Mouse (Mus musculus): Measurements from ENCODE around the gene Nrp2. TPM values are rescaled to one million over a fixed set of nuclear protein-coding genes. Genes with fewer than 3 reads are reported as not detected.
A peak's percentile ranks its signal among the peaks of the same experiment; 100 is the strongest.

Nrp2 gene
- polyA plus RNA-seq, 1 experiment from 2014 or later, result 43.8 TPM

DNA sequence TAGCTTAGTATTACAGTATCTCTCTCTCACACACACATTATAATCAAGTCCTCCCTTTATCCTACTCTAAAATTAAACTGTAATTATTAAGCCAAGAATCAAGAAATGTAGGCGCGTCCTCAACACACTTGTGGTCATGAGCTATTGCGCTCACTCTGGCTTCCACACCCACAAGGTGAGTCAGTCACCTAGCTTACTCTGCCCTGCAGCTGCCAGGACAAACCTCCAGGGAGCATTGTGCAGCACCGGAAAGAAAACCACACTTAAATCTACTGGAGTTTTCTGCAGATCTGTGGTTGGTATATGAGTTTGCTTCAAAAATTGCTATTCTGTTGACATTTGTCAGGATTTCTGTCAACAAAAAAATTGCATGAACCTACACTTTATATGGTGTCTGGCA, 140.1 kb downstream of the Nrp2 start:
- Histone ChIP-seq H3K9me3 (replicated peaks) (no peaks in the 10 kb centered on the region), H3K4me3 (no peak overlapping the region), H3K27ac (no peak overlapping the region), H3K36me3 (no peaks in the 10 kb centered on the region), H3K4me2 (replicated peaks) (no peak overlapping the region), H3K4me1 (no peaks in the 10 kb centered on the region), H3K9ac (no peak overlapping the region), H3K27me3 (no peaks in the 10 kb centered on the region)
- no peak for ATAC-seq (ENCODE audit: low FRiP score)
- 97% methylated on average over 4 of the region's 4 CpGs for WGBS

GRCm38 (mm10) chr1:62850990-62851940, 148.2 kb downstream of the Nrp2 start:
- ATAC-seq (ENCODE audit: low FRiP score), result no peak
- 19% methylated on average over 8 of the region's 8 CpGs for WGBS
- H3K4me2 ChIP-seq (replicated peaks), result peak overlapping the region; percentile 13; the same call in 1 of the 2 replicates

GRCm38 (mm10) chr1:62853362-62853761, 150.3 kb downstream of the Nrp2 start:
- ATAC-seq (ENCODE audit: low FRiP score), result no peak
- WGBS, result 70% methylated on average over 9 of the region's 9 CpGs
- Histone ChIP-seq H3K36me3 (no peaks in the 10 kb centered on the region), H3K4me3 (no peak overlapping the region), H3K9ac (no peak overlapping the region), H3K27ac (no peak overlapping the region), H3K9me3 (replicated peaks) (no peaks in the 10 kb centered on the region), H3K4me2 (replicated peaks) (no peak overlapping the region), H3K4me1 (peaks cover 13% of the 10 kb centered on the region), H3K27me3 (no peaks in the 10 kb centered on the region)

More at GRCm38 (mm10) chr1:62850990-62851940, 148.2 kb downstream of the Nrp2 start:
- H3K36me3 ChIP-seq, result no peaks in the 10 kb centered on the region
- H3K27ac ChIP-seq, result peak overlapping the region; percentile 62; the same call in 1 of the 2 replicates
- H3K4me1 ChIP-seq, result peaks cover 13% of the 10 kb centered on the region
- no peak overlapping the region for H3K4me3 ChIP-seq
- peak overlapping the region; percentile 36; the same call in 1 of the 2 replicates for H3K9ac ChIP-seq
- H3K27me3 ChIP-seq, result no peaks in the 10 kb centered on the region
- H3K9me3 ChIP-seq (replicated peaks), result no peaks in the 10 kb centered on the region

DNA sequence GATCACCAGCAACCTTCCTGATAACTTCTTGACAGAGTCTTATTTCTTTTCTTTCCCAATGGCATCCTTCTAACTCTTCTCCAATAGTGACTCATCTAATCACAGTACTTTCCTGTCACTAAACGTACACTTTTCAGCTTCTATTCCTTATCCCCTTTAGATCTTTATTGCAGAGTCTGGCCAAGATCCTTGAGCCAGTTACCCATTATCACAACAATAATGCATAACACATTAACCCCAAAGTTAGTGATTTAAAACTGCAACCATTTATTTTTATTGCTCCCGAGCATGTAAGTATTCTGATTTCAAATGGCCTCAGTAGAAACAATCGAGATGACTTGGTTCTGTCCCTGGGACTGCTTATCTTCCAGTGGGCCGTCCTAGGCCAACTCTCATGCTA, 150.9 kb downstream of the Nrp2 start:
- Histone ChIP-seq H3K27ac (no peak overlapping the region), H3K9me3 (replicated peaks) (no peaks in the 10 kb centered on the region), H3K4me3 (no peak overlapping the region), H3K27me3 (no peaks in the 10 kb centered on the region), H3K36me3 (no peaks in the 10 kb centered on the region), H3K4me1 (peaks cover 15% of the 10 kb centered on the region), H3K4me2 (replicated peaks) (no peak overlapping the region), H3K9ac (no peak overlapping the region)
- 92% methylated on average over 4 of the region's 4 CpGs for WGBS
- ATAC-seq (ENCODE audit: low FRiP score), result no peak

DNA sequence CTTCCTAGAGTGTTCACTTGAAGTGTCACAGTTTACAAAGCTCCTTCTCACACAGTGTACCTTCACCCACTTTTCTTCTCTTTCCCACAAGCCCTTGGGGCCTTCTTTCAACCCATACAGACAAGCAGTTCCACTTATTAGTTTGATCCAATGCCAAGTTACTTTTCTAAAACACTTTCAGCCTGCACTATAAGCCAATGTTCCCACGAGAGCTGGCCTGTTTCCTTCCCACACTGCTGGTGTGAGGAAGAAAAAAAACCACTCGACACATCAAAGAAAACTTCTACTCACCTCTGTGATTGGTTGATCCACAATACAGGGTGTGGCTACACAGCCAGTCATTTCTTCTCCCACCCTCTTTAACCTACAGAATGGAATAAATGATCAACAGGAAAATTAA, 156.0 kb downstream of the Nrp2 start:
- H3K9me3 ChIP-seq (replicated peaks), result no peaks in the 10 kb centered on the region
- no peak for ATAC-seq (ENCODE audit: low FRiP score)
- no peaks in the 10 kb centered on the region for H3K27me3 ChIP-seq
- H3K36me3 ChIP-seq, result no peaks in the 10 kb centered on the region
- no peak overlapping the region for H3K4me2 ChIP-seq (replicated peaks)
- H3K9ac ChIP-seq, result no peak overlapping the region
- peaks cover 9% of the 10 kb centered on the region; the same call in 1 of the 2 replicates for H3K4me1 ChIP-seq
- WGBS, result 49% methylated on average over 2 of the region's 2 CpGs
- no peak overlapping the region for H3K27ac ChIP-seq
- H3K4me3 ChIP-seq, result no peak overlapping the region

DNA sequence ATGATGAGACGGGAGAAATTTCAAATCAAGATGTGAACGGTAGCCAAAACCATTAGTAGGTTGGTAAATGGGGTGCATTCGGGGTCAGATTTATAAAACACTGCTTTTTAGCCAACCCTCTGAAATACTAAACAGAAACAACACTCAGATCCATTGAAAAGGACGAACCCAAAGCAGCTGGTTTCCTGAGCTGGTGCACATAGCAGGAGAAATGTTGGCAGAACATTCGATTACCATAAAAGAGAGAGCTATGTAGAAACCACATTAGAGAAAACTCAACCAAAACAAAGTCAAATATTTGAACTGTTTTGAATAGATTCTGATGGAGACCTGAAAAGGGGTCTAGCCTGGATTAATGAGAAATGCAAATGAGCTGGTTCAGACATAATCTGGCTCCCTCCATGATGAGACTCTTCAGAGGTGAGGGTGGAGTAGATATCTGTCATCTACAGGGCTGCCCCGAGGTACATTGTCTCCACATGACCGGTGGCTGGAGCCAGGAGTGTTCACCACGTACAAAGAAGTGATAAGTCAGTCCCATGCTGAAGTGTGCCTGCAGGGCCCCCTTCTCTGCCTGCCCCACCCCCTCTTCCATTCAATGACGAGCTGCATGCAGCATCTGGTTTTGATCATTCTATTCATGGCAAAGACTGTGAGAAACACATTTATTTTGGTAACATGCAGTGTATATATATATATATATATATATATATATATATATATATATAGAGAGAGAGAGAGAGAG, 156.6 kb downstream of the Nrp2 start:
- H3K4me1 ChIP-seq, result peaks cover 9% of the 10 kb centered on the region; the same call in 1 of the 2 replicates
- no peaks in the 10 kb centered on the region for H3K27me3 ChIP-seq
- no peak overlapping the region for H3K9ac ChIP-seq
- ATAC-seq (ENCODE audit: low FRiP score), result no peak
- no peak overlapping the region for H3K27ac ChIP-seq
- no peak overlapping the region for H3K4me2 ChIP-seq (replicated peaks)
- 73% methylated on average over 9 of the region's 9 CpGs for WGBS
- H3K9me3 ChIP-seq (replicated peaks), result no peaks in the 10 kb centered on the region
- H3K4me3 ChIP-seq, result no peak overlapping the region
- H3K36me3 ChIP-seq, result no peaks in the 10 kb centered on the region

DNA sequence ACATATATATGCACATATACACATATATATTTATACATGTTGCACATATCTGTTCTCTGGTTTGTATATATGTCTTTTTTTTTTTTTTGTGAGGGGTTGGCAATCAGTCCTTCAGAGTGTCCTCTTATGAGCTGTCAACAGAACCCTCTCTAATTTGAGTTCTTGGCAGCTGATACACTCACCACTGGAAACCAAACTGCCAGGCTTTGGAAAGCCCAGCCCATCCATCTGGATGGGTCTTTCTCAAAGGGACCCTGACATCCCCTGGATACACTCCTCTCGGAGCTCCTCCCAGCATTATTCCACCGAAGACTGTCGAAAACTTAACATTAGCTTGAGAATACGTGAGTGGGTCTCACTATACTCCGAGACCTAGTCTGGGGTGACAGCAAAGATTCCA, 157.2 kb downstream of the Nrp2 start:
- Histone ChIP-seq H3K27ac (no peak overlapping the region), H3K27me3 (no peaks in the 10 kb centered on the region), H3K9ac (no peak overlapping the region), H3K4me1 (peaks cover 9% of the 10 kb centered on the region; the same call in 1 of the 2 replicates), H3K4me3 (no peak overlapping the region), H3K4me2 (replicated peaks) (no peak overlapping the region), H3K9me3 (replicated peaks) (no peaks in the 10 kb centered on the region), H3K36me3 (no peaks in the 10 kb centered on the region)
- no peak for ATAC-seq (ENCODE audit: low FRiP score)
- 75% methylated on average over 5 of the region's 5 CpGs for WGBS

DNA sequence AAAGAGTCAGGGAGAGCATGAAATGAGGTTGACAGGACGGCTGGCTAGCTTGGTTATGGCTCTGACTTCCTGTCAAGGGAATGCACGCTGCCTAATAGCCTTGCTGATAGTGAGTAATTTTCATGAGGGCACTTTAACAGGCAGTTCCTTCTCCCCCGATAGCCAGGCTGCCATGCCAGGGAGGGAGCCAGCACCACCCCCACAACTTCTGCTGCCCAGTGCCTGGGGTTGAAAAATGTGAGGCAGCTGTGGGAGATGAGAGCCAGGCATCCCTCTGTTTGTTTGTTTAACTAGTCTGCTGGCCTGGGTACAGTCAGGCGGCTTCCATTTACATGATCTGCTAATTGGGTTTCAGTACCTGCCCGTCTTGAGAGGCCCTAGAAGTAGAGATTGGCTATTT, 157.7 kb downstream of the Nrp2 start:
- no peak for ATAC-seq (ENCODE audit: low FRiP score)
- Histone ChIP-seq H3K4me1 (peaks cover 9% of the 10 kb centered on the region; the same call in 1 of the 2 replicates), H3K9ac (no peak overlapping the region), H3K4me3 (no peak overlapping the region), H3K27ac (no peak overlapping the region), H3K9me3 (replicated peaks) (no peaks in the 10 kb centered on the region), H3K36me3 (no peaks in the 10 kb centered on the region), H3K4me2 (replicated peaks) (no peak overlapping the region), H3K27me3 (no peaks in the 10 kb centered on the region)
- 47% methylated on average over 5 of the region's 5 CpGs for WGBS
